Mouse (Mus musculus): ENCODE measurements around the gene Selenof. TPM values are rescaled to one million over a fixed set of nuclear protein-coding genes. Genes with fewer than 3 reads are reported as not detected.
A peak's percentile ranks its signal among the peaks of the same experiment; 100 is the strongest.

Gene Selenof
- total and polyA plus RNA-seq, 3 experiments = 265 to 1,760 (median 316) TPM

GRCm38 (mm10) chr3:144625691-144626090 lies 55.6 kb downstream of the Selenof start:
- no peaks in the 10 kb centered on the region for H3K9me3 ChIP-seq (replicated peaks; ENCODE audit: insufficient read depth, low read length)
- H3K79me2 ChIP-seq (ENCODE audit: control insufficient read depth, insufficient read depth, low read length, poor library complexity) = no peaks in the 10 kb centered on the region
- H3K27ac ChIP-seq (ENCODE audit: control insufficient read depth, low read depth, low read length) = no peak overlapping the region
- peaks cover 0 to 10% of the 10 kb centered on the region in 2 experiments; a peak in 2 of 4 replicates for H3K36me3 ChIP-seq (ENCODE audit: control insufficient read depth in 1 of 2, insufficient read depth in 2 of 2, low read length in 2 of 2)
- DNase-seq (ENCODE audit: low read depth, low spot score) = no peak
- TF ChIP-seq CTCF (IDR thresholded peaks at IDR 0.05 in 2 of 3, conservative IDR thresholded peaks at IDR 0.05 in 1 of 3; ENCODE audit: control insufficient read depth in 1 of 3, insufficient read depth in 1 of 3, low read depth in 2 of 3, low read length in 3 of 3, poor library complexity in 1 of 3, severe bottlenecking in 1 of 3) = no peak
- TF ChIP-seq HCFC1 (IDR thresholded peaks at IDR 0.05; ENCODE audit: low read depth, low read length) = no peak
- no peak for TF ChIP-seq ZNF384 (IDR thresholded peaks at IDR 0.05; ENCODE audit: low read depth, low read length)
- TF ChIP-seq EP300 (IDR thresholded peaks at IDR 0.05; ENCODE audit: low read depth in 1 of 2, low read length in 2 of 2) = no peak
- no peak for TF ChIP-seq TCF12 (IDR thresholded peaks at IDR 0.05; ENCODE audit: low read depth, low read length)
- no peak for TF ChIP-seq CHD1 (IDR thresholded peaks at IDR 0.05; ENCODE audit: low read depth, low read length)
- no peak for TF ChIP-seq MXI1 (IDR thresholded peaks at IDR 0.05; ENCODE audit: low read depth, low read length)
- TF ChIP-seq TBP (IDR thresholded peaks at IDR 0.05; ENCODE audit: low read depth, low read length) = no peak
- no peak for TF ChIP-seq TAL1 (IDR thresholded peaks at IDR 0.05; ENCODE audit: low read length)
- no peak for TF ChIP-seq JUND (IDR thresholded peaks at IDR 0.05; ENCODE audit: low read depth, low read length)
- TF ChIP-seq POLR2A (IDR thresholded peaks at IDR 0.05; ENCODE audit: control insufficient read depth in 1 of 2, insufficient read depth in 1 of 2, low read depth in 1 of 2, low read length in 2 of 2, poor library complexity in 1 of 2) = no peak
- no peak for TF ChIP-seq ZC3H11A (IDR thresholded peaks at IDR 0.05; ENCODE audit: low read depth, low read length)
- TF ChIP-seq MYB (IDR thresholded peaks at IDR 0.05; ENCODE audit: low read depth, low read length) = no peak
- no peak for TF ChIP-seq GABPA (IDR thresholded peaks at IDR 0.05; ENCODE audit: low read depth, low read length)
- no peak for TF ChIP-seq RAD21 (IDR thresholded peaks at IDR 0.05; ENCODE audit: low read depth, low read length)
- TF ChIP-seq GATA1 (IDR thresholded peaks at IDR 0.05; ENCODE audit: low read depth, low read length) = no peak
- no peak overlapping the region for H3K9ac ChIP-seq (ENCODE audit: control insufficient read depth, low read depth, low read length, poor library complexity, severe bottlenecking)
- H3K4me1 ChIP-seq (ENCODE audit: control insufficient read depth in 1 of 2, insufficient read depth in 2 of 2, low read length in 2 of 2) = peaks cover 2 to 17% of the 10 kb centered on the region in 2 experiments
- no peak overlapping the region for H3K4me3 ChIP-seq (ENCODE audit: control insufficient read depth in 1 of 2, insufficient read depth in 1 of 2, low read depth in 2 of 2, low read length in 2 of 2)
- no peaks in the 10 kb centered on the region for H3K27me3 ChIP-seq (ENCODE audit: control insufficient read depth in 1 of 2, insufficient read depth in 2 of 2, low read length in 2 of 2)

- peak overlapping the region; percentile 51 for H3K9ac ChIP-seq (ENCODE audit: control insufficient read depth, low read depth, low read length, poor library complexity, severe bottlenecking)
- peak overlapping the region; percentile 93 for H3K27ac ChIP-seq (ENCODE audit: control insufficient read depth, low read depth, low read length)
- H3K9me3 ChIP-seq (replicated peaks; ENCODE audit: insufficient read depth, low read length) = no peaks in the 10 kb centered on the region
- peaks cover 2 to 17% of the 10 kb centered on the region in 2 experiments for H3K4me1 ChIP-seq (ENCODE audit: control insufficient read depth in 1 of 2, insufficient read depth in 2 of 2, low read length in 2 of 2)
- H3K4me3 ChIP-seq (ENCODE audit: control insufficient read depth in 1 of 2, insufficient read depth in 1 of 2, low read depth in 2 of 2, low read length in 2 of 2) = peak overlapping the region; percentile 52
- no peaks in the 10 kb centered on the region for H3K79me2 ChIP-seq (ENCODE audit: control insufficient read depth, insufficient read depth, low read length, poor library complexity)
- H3K27me3 ChIP-seq (ENCODE audit: control insufficient read depth in 1 of 2, insufficient read depth in 2 of 2, low read length in 2 of 2) = no peaks in the 10 kb centered on the region
- peak; percentile 94 for DNase-seq (ENCODE audit: low read depth, low spot score)
- H3K36me3 ChIP-seq (ENCODE audit: control insufficient read depth in 1 of 2, insufficient read depth in 2 of 2, low read length in 2 of 2) = peaks cover 0 to 10% of the 10 kb centered on the region in 2 experiments; a peak in 2 of 4 replicates
- peak; percentile 79 for TF ChIP-seq MYB (IDR thresholded peaks at IDR 0.05; ENCODE audit: low read depth, low read length)
- peak; percentile 86 for TF ChIP-seq SIN3A (IDR thresholded peaks at IDR 0.05; ENCODE audit: low read length)
- peak; percentile 53; the same call in 1 of the 2 replicates for TF ChIP-seq MAX (IDR thresholded peaks at IDR 0.05; ENCODE audit: low read length)
- TF ChIP-seq MXI1 (IDR thresholded peaks at IDR 0.05; ENCODE audit: low read depth, low read length) = peak; percentile 57
- no peak for TF ChIP-seq CTCF (IDR thresholded peaks at IDR 0.05 in 2 of 3, conservative IDR thresholded peaks at IDR 0.05 in 1 of 3; ENCODE audit: control insufficient read depth in 1 of 3, insufficient read depth in 1 of 3, low read depth in 2 of 3, low read length in 3 of 3, poor library complexity in 1 of 3, severe bottlenecking in 1 of 3)
- no peak for TF ChIP-seq USF1 (IDR thresholded peaks at IDR 0.05; ENCODE audit: low read depth, low read length)
- TF ChIP-seq JUND (IDR thresholded peaks at IDR 0.05; ENCODE audit: low read depth, low read length) = no peak
- peak; percentile 64; the same call in 1 of the 2 replicates for TF ChIP-seq TBP (IDR thresholded peaks at IDR 0.05; ENCODE audit: low read depth, low read length)
- TF ChIP-seq ETS1 (IDR thresholded peaks at IDR 0.05; ENCODE audit: low read depth, low read length) = peak; percentile 83
- TF ChIP-seq POLR2AphosphoS2 (IDR thresholded peaks at IDR 0.05; ENCODE audit: low read length) = 0 out of 2 replicates have a peak, but pooled peaks have one; percentile 39
- peak; percentile 94 for TF ChIP-seq TCF12 (IDR thresholded peaks at IDR 0.05; ENCODE audit: low read depth, low read length)
- TF ChIP-seq RCOR1 (IDR thresholded peaks at IDR 0.05; ENCODE audit: low read depth, low read length) = peak; percentile 45; the same call in 1 of the 2 replicates
- TF ChIP-seq MYC (IDR thresholded peaks at IDR 0.05; ENCODE audit: low read depth, low read length) = peak; percentile 63; the same call in 1 of the 2 replicates
- 0 out of 2 replicates have a peak, but pooled peaks have one; percentile 23 for TF ChIP-seq CHD1 (IDR thresholded peaks at IDR 0.05; ENCODE audit: low read depth, low read length)
- TF ChIP-seq HCFC1 (IDR thresholded peaks at IDR 0.05; ENCODE audit: low read depth, low read length) = 0 out of 2 replicates have a peak, but pooled peaks have one; percentile 11
- TF ChIP-seq BHLHE40 (IDR thresholded peaks at IDR 0.05; ENCODE audit: borderline replicate concordance, low read depth, low read length) = peak; percentile 20; the same call in 1 of the 2 replicates
- TF ChIP-seq USF2 (IDR thresholded peaks at IDR 0.05; ENCODE audit: borderline replicate concordance in 1 of 2, insufficient read depth in 1 of 2, low read depth in 1 of 2, low read length in 2 of 2) = no peak
- peak; percentile 38; the same call in 1 of the 2 replicates for TF ChIP-seq MAFK (IDR thresholded peaks at IDR 0.05; ENCODE audit: borderline replicate concordance, low read depth, low read length)
- TF ChIP-seq SMC3 (IDR thresholded peaks at IDR 0.05; ENCODE audit: low read depth, low read length) = no peak
Observed at GRCm38 (mm10) chr3:144628005-144628914, 58.2 kb downstream of the Selenof start.

Measured in MEL (cell line).